Mouse (Mus musculus): ENCODE measurements at regions not wholly inside any gene's neighbourhood (a gene's known extent, or its start where the extent isn't known, plus 50 kb on each side); places are given as distances from the start of the nearest gene placed in this dataset.

- dilution Hi-C loops (cut with MboI; ENCODE audit: extremely low pct_ligation_motif_present, extremely low pct_unique_long_range_greater_than_20kb, low sequenced_read_pairs) (no loop called here), in situ Hi-C loops (cut with MboI; ENCODE audit: low pct_ligation_motif_present, low pct_unique_long_range_greater_than_20kb, low sequenced_read_pairs) (no loop called here)
- no peaks in the 10 kb centered on the region for H3K4me1 ChIP-seq (ENCODE audit: control insufficient read depth in 1 of 2, insufficient read depth in 2 of 2)
- H3K27ac ChIP-seq (ENCODE audit: insufficient read depth, low read depth), result no peak overlapping the region
- H3K9ac ChIP-seq (ENCODE audit: insufficient read depth, low read depth), result no peak overlapping the region
- no peak for TF ChIP-seq SMC3 (IDR thresholded peaks at IDR 0.05; ENCODE audit: low read depth, low read length)
- no peak for TF ChIP-seq CHD2 (IDR thresholded peaks at IDR 0.05; ENCODE audit: low read length)
- no peak for TF ChIP-seq POLR2A (IDR thresholded peaks at IDR 0.05; ENCODE audit: low read depth, low read length)
- TF ChIP-seq MAFK (IDR thresholded peaks at IDR 0.05; ENCODE audit: insufficient replicate concordance, low read length), result no peak
- TF ChIP-seq PAX5 (IDR thresholded peaks at IDR 0.05; ENCODE audit: low read length), result no peak
- TF ChIP-seq ELF1 (IDR thresholded peaks at IDR 0.05; ENCODE audit: low read depth, low read length), result no peak
- TF ChIP-seq MAZ (IDR thresholded peaks at IDR 0.05; ENCODE audit: low read depth, low read length), result no peak
- no peak for DNase-seq (ENCODE audit: extremely low read depth)
- no peak overlapping the region for H3K4me2 ChIP-seq (ENCODE audit: insufficient read depth, low read depth, poor library complexity, severe bottlenecking)
- peaks cover 77% of the 10 kb centered on the region for H3K9me3 ChIP-seq (replicated peaks; ENCODE audit: low read length)
- no peaks in the 10 kb centered on the region for H3K27me3 ChIP-seq (replicated peaks)
- no peaks in the 10 kb centered on the region for H3K36me3 ChIP-seq (replicated peaks in 1 of 2; ENCODE audit: control insufficient read depth in 1 of 2, insufficient read depth in 1 of 2, low read length in 1 of 2)
- no peak overlapping the region for H3K4me3 ChIP-seq (replicated peaks in 1 of 3; ENCODE audit: low read depth in 2 of 3, low read length in 2 of 3, poor library complexity in 1 of 3)
- H3K79me2 ChIP-seq (replicated peaks; ENCODE audit: control insufficient read depth, extremely low read depth, insufficient read depth, poor library complexity, severe bottlenecking), result no peaks in the 10 kb centered on the region
Observed at GRCm38 (mm10) chr4:127562602-127563001, 204.6 kb upstream of the Gjb5 start.

- in situ Hi-C loops (cut with MboI; ENCODE audit: low pct_ligation_motif_present, low pct_unique_long_range_greater_than_20kb, low sequenced_read_pairs) (no loop called here), dilution Hi-C loops (cut with MboI; ENCODE audit: extremely low pct_ligation_motif_present, extremely low pct_unique_long_range_greater_than_20kb, low sequenced_read_pairs) (no loop called here)
- H3K4me2 ChIP-seq (ENCODE audit: insufficient read depth, low read depth, poor library complexity, severe bottlenecking), result no peak overlapping the region
- no peak overlapping the region for H3K27ac ChIP-seq (ENCODE audit: insufficient read depth, low read depth)
- H3K79me2 ChIP-seq (replicated peaks; ENCODE audit: control insufficient read depth, extremely low read depth, insufficient read depth, poor library complexity, severe bottlenecking), result no peaks in the 10 kb centered on the region
- no peaks in the 10 kb centered on the region for H3K4me1 ChIP-seq (ENCODE audit: control insufficient read depth in 1 of 2, insufficient read depth in 2 of 2)
- H3K4me3 ChIP-seq (replicated peaks in 1 of 3; ENCODE audit: low read depth in 2 of 3, low read length in 2 of 3, poor library complexity in 1 of 3), result no peak overlapping the region
- no peak for DNase-seq (ENCODE audit: extremely low read depth)
- H3K36me3 ChIP-seq (replicated peaks in 1 of 2; ENCODE audit: control insufficient read depth in 1 of 2, insufficient read depth in 1 of 2, low read length in 1 of 2), result no peaks in the 10 kb centered on the region
- H3K27me3 ChIP-seq (replicated peaks), result no peaks in the 10 kb centered on the region
- TF ChIP-seq ZNF384 (IDR thresholded peaks at IDR 0.05; ENCODE audit: low read depth, low read length) (no peak), ZKSCAN1 (IDR thresholded peaks at IDR 0.05; ENCODE audit: borderline replicate concordance, low read depth, low read length) (no peak), EP300 (IDR thresholded peaks at IDR 0.05; ENCODE audit: low read length) (no peak), ETS1 (conservative IDR thresholded peaks at IDR 0.05; ENCODE audit: low read depth, low read length) (no peak), MAX (IDR thresholded peaks at IDR 0.05; ENCODE audit: low read length) (no peak), POLR2A (IDR thresholded peaks at IDR 0.05; ENCODE audit: low read depth, low read length) (no peak), GABPA (IDR thresholded peaks at IDR 0.05; ENCODE audit: insufficient replicate concordance, low read depth, low read length) (no peak), MAFK (IDR thresholded peaks at IDR 0.05; ENCODE audit: insufficient replicate concordance, low read length) (no peak), ZC3H11A (IDR thresholded peaks at IDR 0.05; ENCODE audit: low read depth, low read length) (no peak), TBP (conservative IDR thresholded peaks at IDR 0.05; ENCODE audit: low read depth, low read length) (no peak), USF2 (conservative IDR thresholded peaks at IDR 0.05; ENCODE audit: low read depth, low read length) (no peak)
- H3K9ac ChIP-seq (ENCODE audit: insufficient read depth, low read depth), result no peak overlapping the region
- peaks cover 75% of the 10 kb centered on the region for H3K9me3 ChIP-seq (replicated peaks; ENCODE audit: low read length)
Observed at GRCm38 (mm10) chr4:127558572-127558971, 200.6 kb upstream of the Gjb5 start.

Measured in CH12.LX (cell line).